In genomic region chr8:46010746-46011680, GRCm38 (mm10) we compare ENCODE assay signal across 8 mouse cellular contexts. TPM values are rescaled to one million over a fixed set of nuclear protein-coding genes. Genes with fewer than 3 reads are reported as not detected.
A peak's percentile ranks its signal among the peaks of the same experiment; 100 is the strongest.
DNase-seq lines count a peak whose midpoint lies in the region; ATAC-seq and TF ChIP-seq lines count a peak whose summit lies in the region.

No protein-coding gene starts in this region.

- peak overlapping the region; percentile 68 for H3K4me2 ChIP-seq in heart, embryonic 13.5 days
- peak overlapping the region; percentile 41 for H3K4me2 ChIP-seq in kidney, postnatal 0 days (ENCODE audit: low read length)
- peak overlapping the region; percentile 33 for H3K4me2 ChIP-seq in lung, postnatal 0 days (replicated peaks; ENCODE audit: low read depth, low read length)

- H3K4me3 ChIP-seq in heart, embryonic 13.5 days: peak overlapping the region; percentile 40
- H3K4me3 ChIP-seq in kidney, postnatal 0 days (replicated peaks; ENCODE audit: low read depth, low read length): 0 out of 2 replicates have a peak overlapping the region, but pooled peaks have one; percentile 2
- H3K4me3 ChIP-seq in lung, postnatal 0 days (ENCODE audit: low read depth, low read length): no peak overlapping the region

- peak; percentile 55 for TF ChIP-seq CTCF in kidney, postnatal 0 days (IDR thresholded peaks at IDR 0.05; ENCODE audit: low read depth)
- peak; percentile 77 for TF ChIP-seq CTCF in lung, postnatal 0 days (IDR thresholded peaks at IDR 0.05)

- H3K9me3 ChIP-seq in heart, embryonic 13.5 days: no peaks in the 10 kb centered on the region
- H3K9me3 ChIP-seq in kidney, postnatal 0 days (replicated peaks; ENCODE audit: low read length): no peaks in the 10 kb centered on the region
- no peaks in the 10 kb centered on the region for H3K9me3 ChIP-seq in lung, postnatal 0 days (ENCODE audit: low read length)

- DNase-seq in adrenal gland, postnatal 10 days: peak; percentile 22
- DNase-seq in adrenal gland, adult 8-10 months: no peak
- DNase-seq in cerebellum, postnatal 25 days: peak; percentile 38 to 53
- peak; percentile 63 for DNase-seq in kidney, postnatal 0 days (ENCODE audit: low spot score)
- DNase-seq in lung, postnatal 0 days (ENCODE audit: low spot score): peak; percentile 74
- peak; percentile 36 for DNase-seq in skeletal muscle tissue, adult 2 months (ENCODE audit: low read depth, low spot score)
- no peak for DNase-seq in T-cell, adult 2 months (ENCODE audit: low spot score)

- peak overlapping the region; percentile 70 for H3K9ac ChIP-seq in heart, embryonic 13.5 days
- H3K9ac ChIP-seq in kidney, postnatal 0 days (ENCODE audit: low read depth, low read length): no peak overlapping the region
- no peak overlapping the region for H3K9ac ChIP-seq in lung, postnatal 0 days (replicated peaks; ENCODE audit: low read depth)

- ATAC-seq in heart, embryonic 13.5 days (ENCODE audit: extremely low read depth, insufficient number of reproducible peaks, low FRiP score, low TSS enrichment): no peak; the same call in 1 of the 2 replicates
- ATAC-seq in kidney, postnatal 0 days (replicated peaks; ENCODE audit: low FRiP score, low read depth): peak; percentile 74
- ATAC-seq in lung, postnatal 0 days: peak; percentile 82

- WGBS in heart, embryonic 13.5 days: 8% methylated on average over 17 of the region's 17 CpGs
- 17% methylated on average over 17 of the region's 17 CpGs for WGBS in kidney, postnatal 0 days
- 15% methylated on average over 17 of the region's 17 CpGs for WGBS in lung, postnatal 0 days

- peak overlapping the region; percentile 82 for H3K27ac ChIP-seq in heart, embryonic 13.5 days (replicated peaks)
- H3K27ac ChIP-seq in kidney, postnatal 0 days: peak overlapping the region; percentile 54; the same call in 1 of the 2 replicates
- peak overlapping the region; percentile 55 for H3K27ac ChIP-seq in lung, postnatal 0 days (ENCODE audit: low read length)

- peaks cover 20% of the 10 kb centered on the region for H3K4me1 ChIP-seq in heart, embryonic 13.5 days
- H3K4me1 ChIP-seq in kidney, postnatal 0 days (replicated peaks; ENCODE audit: insufficient read depth, low read length): no peaks in the 10 kb centered on the region
- H3K4me1 ChIP-seq in lung, postnatal 0 days (ENCODE audit: insufficient read depth, low read depth, low read length): 0 out of 2 replicates have a peak, but pooled peaks cover 2% of the 10 kb centered on the region

- TF ChIP-seq EP300 in lung, postnatal 0 days (IDR thresholded peaks at IDR 0.05): no peak

- H3K36me3 ChIP-seq in heart, embryonic 13.5 days: no peaks in the 10 kb centered on the region
- no peaks in the 10 kb centered on the region for H3K36me3 ChIP-seq in kidney, postnatal 0 days (ENCODE audit: insufficient read depth, low read length)
- H3K36me3 ChIP-seq in lung, postnatal 0 days (ENCODE audit: insufficient read depth, low read length): no peaks in the 10 kb centered on the region

- H3K27me3 ChIP-seq in heart, embryonic 13.5 days (replicated peaks): no peaks in the 10 kb centered on the region
- H3K27me3 ChIP-seq in kidney, postnatal 0 days (ENCODE audit: insufficient read depth, low read length): no peaks in the 10 kb centered on the region
- no peaks in the 10 kb centered on the region for H3K27me3 ChIP-seq in lung, postnatal 0 days (replicated peaks; ENCODE audit: insufficient read depth, low read length)

RNA-seq across cellular contexts. Expression of gene Ankrd37, which starts 5.5 kb away (rescaled TPM):
- 1 to 10 TPM; 1.7 to 5.3 TPM for total RNA-seq in adrenal gland, postnatal 10 days (2021)
- 1 to 10 TPM in 2 of 4 experiments, under 1 TPM in 1, not detected in 1; 0.89 to 2.2 (median 1.1) TPM for total RNA-seq in adrenal gland, adult 8-10 months (2022)
- 9.8 and 18.6 TPM in 2 replicates for polyA plus RNA-seq in heart, embryonic 13.5 days (2015; fragmentation: Nextera tagmentation; extraction: Ambion mirVana)
- polyA plus RNA-seq in kidney, postnatal 0 days (2015; fragmentation: Nextera tagmentation; extraction: Ambion mirVana): 15.9 and 17.4 TPM in 2 replicates
- 27.9 and 36.0 TPM in 2 replicates for polyA plus RNA-seq in lung, postnatal 0 days (2015; fragmentation: Nextera tagmentation; extraction: Ambion mirVana)

RNA-seq across cellular contexts. Expression of gene Lrp2bp, which starts 11.9 kb away (rescaled TPM):
- under 1 TPM; 0.09 to 0.24 TPM for total RNA-seq in adrenal gland, postnatal 10 days (2021)
- under 1 TPM; 0.16 to 0.34 (median 0.27) TPM for total RNA-seq in adrenal gland, adult 8-10 months (2022)
- polyA plus RNA-seq in heart, embryonic 13.5 days (2015; fragmentation: Nextera tagmentation; extraction: Ambion mirVana): 0.69 and 1.2 TPM in 2 replicates
- 0.45 and 0.66 TPM in 2 replicates for polyA plus RNA-seq in kidney, postnatal 0 days (2015; fragmentation: Nextera tagmentation; extraction: Ambion mirVana)
- 0.76 and 0.91 TPM in 2 replicates for polyA plus RNA-seq in lung, postnatal 0 days (2015; fragmentation: Nextera tagmentation; extraction: Ambion mirVana)

RNA-seq across cellular contexts. Expression of gene Ufsp2, which starts 35.7 kb away (rescaled TPM):
- total RNA-seq in adrenal gland, postnatal 10 days (2021): 10 to 100 TPM; 50.9 to 52.5 TPM
- total RNA-seq in adrenal gland, adult 8-10 months (2022): 10 to 100 TPM; 58.7 to 68.6 (median 63.6) TPM
- 57.7 and 60.4 TPM in 2 replicates for polyA plus RNA-seq in heart, embryonic 13.5 days (2015; fragmentation: Nextera tagmentation; extraction: Ambion mirVana)
- polyA plus RNA-seq in kidney, postnatal 0 days (2015; fragmentation: Nextera tagmentation; extraction: Ambion mirVana): 80.5 and 84.2 TPM in 2 replicates
- polyA plus RNA-seq in lung, postnatal 0 days (2015; fragmentation: Nextera tagmentation; extraction: Ambion mirVana): 64.9 and 69.3 TPM in 2 replicates

RNA-seq across cellular contexts. Expression of gene 1700029J07Rik, which starts 36.0 kb away (rescaled TPM):
- 1 to 10 TPM; 1.0 to 2.5 TPM for total RNA-seq in adrenal gland, postnatal 10 days (2021)
- 1 to 10 TPM; 2.0 to 4.5 (median 3.5) TPM for total RNA-seq in adrenal gland, adult 8-10 months (2022)
- 2.0 and 2.2 TPM in 2 replicates for polyA plus RNA-seq in heart, embryonic 13.5 days (2015; fragmentation: Nextera tagmentation; extraction: Ambion mirVana)
- polyA plus RNA-seq in kidney, postnatal 0 days (2015; fragmentation: Nextera tagmentation; extraction: Ambion mirVana): 3.3 and 3.4 TPM in 2 replicates
- 5.0 and 7.5 TPM in 2 replicates for polyA plus RNA-seq in lung, postnatal 0 days (2015; fragmentation: Nextera tagmentation; extraction: Ambion mirVana)

Comparison
In these comparisons a context has a peak if more than half of its experiments do, and no peak if none do; other contexts are left out.
1. DNase-seq: peak in adrenal gland, postnatal 10 days (single experiment), cerebellum, postnatal 25 days (2 of 2), kidney, postnatal 0 days (single experiment), lung, postnatal 0 days (single experiment) and skeletal muscle tissue, adult 2 months (single experiment); none in adrenal gland, adult 8-10 months (single experiment) and T-cell, adult 2 months (single experiment).
2. Peak in every context shown above with its lines, with median percentiles within 50 percentile points of each other: H3K27ac ChIP-seq and H3K4me2 ChIP-seq.